Mouse (Mus musculus) B cell, adult 2 months (primary cell): Measurements from ENCODE around the gene Wwox.

Source experiments
- DNase-seq, 2 experiments: peaks; one replicate each; pipeline ENCODE4 v3.0.0; 2022

The Wwox gene

DNA sequence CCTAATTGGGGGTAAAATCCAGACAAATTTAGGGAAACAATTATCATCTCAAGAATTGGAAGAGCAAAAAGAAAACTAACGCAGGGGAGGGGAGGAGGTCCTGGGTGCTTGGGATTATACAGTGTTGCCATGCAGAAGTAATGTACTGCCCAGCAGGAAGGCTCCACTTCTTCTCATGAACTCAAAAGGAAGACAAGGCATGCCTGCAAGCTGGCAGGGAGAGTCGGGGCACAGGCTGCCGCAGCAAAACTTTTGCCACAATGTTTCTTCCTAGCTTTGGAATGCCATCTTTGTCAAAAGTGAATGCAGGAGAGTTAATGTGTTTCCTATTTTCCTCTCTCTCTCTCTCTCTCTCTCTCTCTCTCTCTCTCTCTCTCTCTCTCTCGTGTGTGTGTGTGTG lies 163.6 kb downstream of the Wwox start:
- no peak for DNase-seq

DNA sequence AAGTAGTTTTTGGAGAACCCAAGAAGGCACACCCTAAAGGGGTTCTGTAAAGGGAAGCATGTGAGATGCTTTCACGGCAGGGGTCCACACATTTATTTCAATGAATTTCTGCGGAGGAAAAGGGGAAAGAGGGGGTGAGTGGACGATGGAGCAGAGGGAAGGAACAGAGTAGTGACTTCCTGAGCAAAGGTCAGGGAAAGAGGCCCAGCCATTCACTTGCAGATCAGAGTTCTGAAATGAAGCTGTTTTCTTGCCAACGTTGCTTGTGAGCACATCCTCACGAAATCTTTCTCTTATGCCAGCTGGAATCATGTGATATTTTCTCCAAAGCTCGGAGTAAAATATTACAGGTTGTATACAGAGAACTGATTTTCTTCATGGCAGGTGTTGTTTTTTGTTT lies 164.1 kb downstream of the Wwox start:
- no peak for DNase-seq

DNA sequence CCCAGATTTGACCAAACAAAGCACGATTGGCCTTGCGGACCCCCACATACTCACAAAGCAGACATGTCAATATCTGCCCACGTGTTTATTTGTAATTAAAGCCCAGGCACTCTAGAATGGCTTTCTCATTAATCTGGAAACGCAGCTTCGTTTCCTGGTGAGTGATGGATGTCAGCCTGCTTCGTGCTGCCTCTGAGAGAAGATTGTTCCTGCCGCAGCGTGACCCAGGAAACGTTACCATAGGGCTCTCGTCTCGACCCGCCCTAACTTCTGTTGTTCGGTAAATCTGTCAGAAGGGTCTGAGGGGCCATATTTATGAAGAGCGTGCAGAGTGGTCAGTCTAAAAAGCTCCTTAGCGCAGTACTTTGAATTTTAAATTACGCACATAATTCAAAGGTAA lies 164.9 kb downstream of the Wwox start:
- DNase-seq, result no peak

DNA sequence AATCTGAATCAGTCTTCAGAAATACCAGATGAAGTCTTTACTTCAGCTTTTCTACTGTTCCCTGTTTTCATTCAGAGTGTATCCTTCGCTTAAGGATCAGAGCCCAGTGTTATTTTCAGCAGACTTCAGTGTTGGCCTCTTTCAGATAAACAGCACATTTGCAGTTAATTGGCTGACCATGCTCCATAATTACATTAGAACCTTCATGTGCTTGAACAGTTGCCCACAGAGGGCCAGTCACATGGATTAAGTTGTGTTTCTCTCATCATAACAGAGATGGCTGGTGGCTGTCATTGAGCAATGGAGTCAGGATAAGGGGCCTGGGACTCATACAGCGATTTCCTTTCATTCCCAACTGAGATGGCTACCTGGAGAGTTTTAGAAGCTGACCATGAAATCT lies 166.2 kb downstream of the Wwox start:
- DNase-seq, result no peak

DNA sequence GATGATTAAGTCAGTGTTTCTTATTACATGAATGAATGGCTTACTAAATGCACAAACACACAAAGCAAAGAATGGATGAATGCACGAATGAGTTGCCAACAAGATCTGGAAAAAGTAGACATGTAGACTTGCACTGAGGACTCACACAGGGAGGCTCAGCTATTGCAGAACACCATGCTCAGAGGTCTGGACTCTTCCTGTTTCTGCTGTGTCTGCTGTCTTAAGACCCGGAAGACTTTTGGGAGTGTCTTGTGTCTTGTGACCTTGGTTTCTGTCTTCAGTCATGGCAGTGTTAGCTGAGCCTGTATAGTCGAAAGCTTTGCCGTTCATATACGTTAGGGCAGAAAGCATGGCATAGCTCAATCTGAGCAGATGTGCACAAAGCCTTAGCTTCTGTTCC lies 169.9 kb downstream of the Wwox start:
- DNase-seq, result no peak

DNA sequence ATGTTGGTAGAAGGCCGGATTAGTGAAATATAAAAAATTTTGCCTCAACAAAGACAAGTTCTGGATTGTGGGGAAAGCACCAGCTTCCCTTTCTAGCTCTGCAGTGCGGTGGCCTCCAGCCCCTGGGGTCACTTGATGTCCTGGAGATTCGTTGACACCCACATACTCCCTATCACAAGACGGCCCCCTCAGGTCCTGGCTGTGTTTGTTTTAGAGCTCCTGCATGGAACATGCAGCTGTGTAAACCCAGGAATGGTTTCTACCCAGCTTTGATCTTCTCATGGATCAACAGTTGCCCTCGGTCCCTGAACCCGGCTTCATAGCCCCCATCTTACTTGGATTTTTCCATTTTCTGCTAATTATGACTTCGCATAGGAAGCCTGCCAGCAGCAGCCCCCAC lies 171.6 kb downstream of the Wwox start:
- DNase-seq, result no peak

DNA sequence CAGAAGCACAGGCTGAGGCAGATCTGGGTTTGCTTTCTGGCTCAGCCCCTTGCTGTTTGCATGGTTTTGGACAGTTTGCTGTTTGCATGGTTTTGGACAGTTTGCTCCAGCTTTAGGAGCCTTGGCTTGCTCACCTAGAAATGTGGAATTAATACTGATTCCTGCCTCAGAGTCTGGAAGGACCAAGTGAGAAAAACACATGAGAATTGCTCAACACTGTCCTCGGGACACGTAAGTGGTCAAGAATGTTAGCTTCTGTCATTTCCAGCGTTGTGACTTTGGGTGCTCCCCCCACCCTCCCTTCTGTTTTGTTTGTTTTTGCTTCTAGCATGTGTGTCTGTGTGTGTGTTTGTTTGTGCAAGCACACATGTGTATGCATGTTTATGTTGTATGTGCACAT lies 172.6 kb downstream of the Wwox start:
- DNase-seq, result no peak

DNA sequence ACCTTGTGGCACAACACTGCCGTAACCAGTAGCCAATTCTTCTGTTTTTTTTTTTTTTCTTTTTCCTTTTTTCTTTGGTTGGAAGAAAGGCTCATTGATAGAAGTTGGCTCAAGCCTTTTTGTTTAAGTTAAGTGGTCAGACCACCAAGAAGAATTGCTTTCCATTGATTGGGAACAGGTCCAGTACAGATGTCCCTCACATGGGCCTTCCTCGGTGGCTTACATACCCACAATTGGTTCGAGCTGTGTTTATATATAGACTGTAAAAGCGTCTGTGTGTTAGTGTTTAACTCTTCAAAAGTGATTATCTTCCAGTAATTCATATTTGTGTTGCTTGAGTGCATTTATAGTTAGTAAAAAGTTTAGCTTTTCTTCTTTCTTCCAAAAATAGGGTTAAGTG lies 176.0 kb downstream of the Wwox start:
- DNase-seq, result no peak

DNA sequence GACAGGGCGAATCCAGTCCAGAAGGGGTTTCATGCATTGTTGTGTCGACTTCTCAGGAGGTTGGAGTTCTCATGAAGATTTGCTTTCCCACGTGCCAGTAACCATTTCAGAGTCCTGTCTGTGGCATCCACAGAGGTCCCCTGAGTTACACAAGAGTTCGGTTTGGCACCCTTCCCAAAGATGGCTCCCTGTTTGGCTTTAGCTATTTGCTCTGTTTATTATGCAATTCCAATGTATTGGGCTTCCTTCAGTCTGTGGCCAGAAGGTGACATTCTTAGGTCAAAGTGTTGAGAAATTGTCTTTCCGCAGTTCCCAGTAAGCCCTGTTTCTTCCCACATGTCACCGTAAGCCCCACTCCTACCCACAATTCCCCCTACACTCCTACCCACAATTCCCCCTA lies 176.5 kb downstream of the Wwox start:
- no peak for DNase-seq

DNA sequence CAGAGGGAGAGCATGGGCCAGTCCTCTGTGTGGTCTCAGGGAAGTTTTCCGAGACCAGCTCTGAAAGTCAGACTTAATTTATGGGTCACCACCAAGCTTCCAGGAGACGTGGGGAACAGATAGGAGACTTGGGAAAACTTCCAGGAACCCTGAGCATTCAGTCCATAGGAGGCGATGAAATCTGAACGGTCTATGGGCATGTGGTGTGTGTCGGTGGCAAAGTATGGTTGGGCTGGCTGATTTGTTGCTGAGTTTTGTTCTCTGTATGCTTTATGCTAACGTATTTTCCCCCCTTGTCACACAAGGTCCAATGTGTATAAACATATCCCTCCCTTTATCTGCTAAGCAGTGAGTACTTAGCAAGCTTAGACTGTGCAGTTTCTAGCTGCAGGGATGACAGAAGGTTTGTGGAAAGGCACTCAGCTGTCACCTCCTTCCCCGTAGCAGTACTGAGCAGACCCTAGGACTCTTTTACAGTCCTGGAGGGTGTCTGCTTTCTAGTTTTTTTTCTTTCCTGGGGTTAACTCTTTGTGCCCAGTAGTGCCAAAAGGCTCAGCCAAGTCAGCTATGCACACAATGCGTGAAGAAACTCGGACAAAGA lies 179.6 kb downstream of the Wwox start:
- DNase-seq, result no peak

DNA sequence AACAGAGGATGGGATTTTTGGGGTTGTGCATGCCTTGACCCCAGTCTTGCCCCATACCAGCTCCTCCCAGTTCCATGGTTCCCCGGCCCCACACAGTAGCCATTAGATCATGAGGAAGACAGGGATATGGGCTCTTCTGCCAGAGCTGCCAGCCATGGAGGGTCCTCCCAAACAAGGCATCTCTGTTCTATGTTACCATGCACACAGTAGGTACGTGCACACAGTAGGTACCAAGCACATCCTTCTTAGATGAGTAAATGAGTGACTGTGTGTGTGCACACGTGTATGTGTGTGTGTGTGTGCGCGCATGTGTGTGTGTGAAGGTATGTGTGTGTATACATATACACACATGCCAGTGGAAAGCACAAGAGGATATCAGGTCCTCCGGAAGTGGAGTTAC lies 185.9 kb downstream of the Wwox start:
- DNase-seq, result no peak

DNA sequence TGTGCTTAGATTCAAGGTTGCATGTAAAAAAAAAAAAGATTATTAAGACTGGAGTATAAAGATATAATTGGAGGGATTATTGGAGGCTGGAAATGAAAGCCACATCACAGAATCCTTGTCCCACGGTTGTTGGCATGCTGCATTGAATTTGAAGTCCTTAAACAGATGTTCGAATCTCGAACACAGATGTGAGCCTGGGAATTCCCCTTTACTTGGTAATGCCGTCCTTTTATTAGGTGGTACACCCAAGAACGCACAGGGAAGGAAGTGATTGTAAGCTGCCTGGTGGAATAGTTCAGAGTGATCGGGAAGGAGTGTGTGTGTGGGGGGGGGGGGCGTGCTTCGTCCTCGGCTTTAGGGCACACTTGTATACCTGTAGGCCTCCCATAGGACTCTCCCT lies 187.4 kb downstream of the Wwox start:
- no peak for DNase-seq

DNA sequence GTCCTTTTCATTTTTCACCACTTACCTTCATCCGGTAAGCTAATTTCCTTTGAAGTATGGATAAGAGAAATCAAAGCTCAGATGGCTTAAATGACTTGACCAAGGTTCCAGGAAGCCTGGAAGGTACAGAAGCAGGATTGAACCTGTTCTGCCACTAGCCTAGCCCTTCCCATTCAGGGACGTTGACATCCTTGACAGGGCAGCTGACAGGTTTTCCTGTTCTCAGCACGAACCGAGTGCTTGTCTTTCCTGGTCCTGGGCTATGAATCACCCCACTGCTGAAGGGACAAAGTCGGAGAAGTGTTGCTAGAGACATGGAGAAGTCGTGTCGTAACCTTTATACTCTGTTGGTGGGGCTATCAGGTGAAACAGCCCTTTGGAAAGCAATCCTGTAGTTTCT lies 190.3 kb downstream of the Wwox start:
- no peak for DNase-seq

DNA sequence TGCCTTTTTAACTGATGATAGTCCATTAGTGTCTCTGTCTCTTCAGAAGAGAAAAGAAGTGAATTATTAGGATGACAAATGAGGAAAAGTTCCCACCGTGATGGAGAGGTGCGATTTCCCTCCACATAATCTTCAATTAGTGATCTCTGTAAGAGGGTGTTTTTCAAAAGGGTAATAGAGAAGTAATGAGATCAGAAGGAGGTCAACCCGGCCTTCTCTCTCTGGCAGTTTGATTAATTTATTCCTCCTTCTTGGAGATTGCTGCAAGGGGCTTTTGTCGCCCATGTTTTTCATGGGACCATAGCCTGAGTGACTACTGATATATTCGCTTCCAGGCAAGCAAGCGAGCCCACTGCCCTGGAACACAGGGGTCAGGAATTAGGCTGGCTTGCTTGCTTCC lies 191.6 kb downstream of the Wwox start:
- no peak for DNase-seq

DNA sequence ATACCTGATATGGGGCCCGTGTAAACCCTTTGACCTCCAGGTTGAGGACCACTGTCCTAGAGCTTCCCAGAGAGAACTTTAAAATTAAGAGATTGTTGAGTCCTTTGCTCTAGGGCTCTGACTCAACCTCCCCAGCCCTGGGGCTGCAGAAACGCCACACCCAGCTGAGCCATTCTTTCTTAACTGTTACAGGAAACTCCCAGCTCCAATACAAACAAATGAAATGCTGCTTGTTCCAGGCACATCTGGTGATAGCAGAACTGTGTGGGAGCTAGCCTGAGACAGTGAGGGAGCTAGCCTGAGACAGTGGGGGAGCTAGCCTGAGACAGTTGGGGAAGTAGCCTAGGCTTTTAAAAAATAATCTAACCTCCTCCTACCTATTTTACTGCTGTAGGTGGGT lies 194.7 kb downstream of the Wwox start:
- no peak for DNase-seq

DNA sequence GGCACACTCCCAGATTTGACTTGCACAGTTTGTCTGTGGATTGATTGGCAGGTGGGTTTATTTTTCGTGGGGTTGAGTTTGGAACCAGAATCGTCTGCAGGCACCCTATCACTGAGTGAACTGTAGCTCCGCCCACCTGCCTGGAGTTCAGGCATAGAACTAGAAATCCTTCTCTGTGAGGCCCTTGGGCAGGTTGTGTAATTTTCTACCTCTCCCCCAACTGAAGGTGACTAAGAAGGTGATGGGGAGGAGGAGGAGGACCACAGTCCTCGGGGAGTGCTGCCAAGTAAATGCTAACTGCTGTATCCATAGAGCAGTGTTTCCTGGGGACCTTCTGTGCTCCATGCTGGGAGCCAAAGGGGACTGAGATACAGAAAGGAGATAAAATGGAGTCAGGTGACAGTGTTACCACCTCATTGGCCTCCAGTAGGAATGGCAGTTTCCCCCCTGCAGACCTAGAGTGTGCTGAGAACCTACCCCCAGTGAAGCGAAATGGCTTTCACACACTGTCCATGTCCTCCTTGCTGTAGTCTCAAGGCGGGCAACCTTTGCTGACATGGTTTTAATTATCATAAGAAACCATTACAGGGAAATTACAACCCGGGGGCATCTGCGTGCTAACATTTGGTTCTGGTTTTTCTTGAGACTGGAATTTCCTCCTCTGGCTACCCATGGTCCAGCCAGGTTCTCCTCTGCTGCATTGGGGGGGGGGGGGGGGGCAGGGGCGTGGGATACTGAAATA lies 195.4 kb downstream of the Wwox start:
- no peak for DNase-seq

DNA sequence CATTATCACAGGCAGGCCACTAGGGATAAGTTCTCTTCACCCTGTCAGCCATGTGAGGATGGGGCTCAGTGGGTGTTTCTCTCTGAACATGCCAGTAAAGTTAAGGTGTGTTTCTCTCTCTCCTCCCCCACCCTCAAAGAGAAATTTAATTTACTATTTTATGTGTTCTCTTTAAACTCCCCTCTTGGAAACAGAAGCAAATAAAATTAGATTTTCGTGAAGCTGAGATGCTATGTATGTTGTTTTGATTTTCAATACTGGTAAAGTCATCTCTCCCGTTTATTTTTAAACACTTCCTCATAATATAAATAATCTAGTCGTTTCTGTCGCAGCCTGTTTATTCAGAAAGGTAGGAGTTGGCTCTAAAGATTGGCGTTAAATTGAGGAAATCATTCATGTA lies 196.9 kb downstream of the Wwox start:
- no peak for DNase-seq

DNA sequence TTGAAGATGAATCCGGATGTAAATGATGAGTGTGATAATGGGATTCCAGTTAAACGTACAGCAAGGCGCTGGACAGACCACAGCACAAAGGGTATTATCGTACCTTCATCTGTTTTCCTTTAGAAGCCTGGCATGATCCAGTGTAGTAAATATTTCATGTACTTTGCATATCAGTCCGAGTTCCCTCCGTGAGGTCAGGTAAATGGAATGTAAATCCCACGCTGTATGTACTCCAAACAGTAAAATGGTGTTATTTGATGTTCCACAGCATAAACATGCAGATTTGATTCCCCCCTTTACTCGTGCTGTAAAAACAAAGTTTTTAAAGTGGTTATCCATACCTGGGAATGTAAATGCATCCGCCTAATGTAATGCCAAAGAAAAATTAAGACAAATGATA lies 202.4 kb downstream of the Wwox start:
- no peak for DNase-seq

DNA sequence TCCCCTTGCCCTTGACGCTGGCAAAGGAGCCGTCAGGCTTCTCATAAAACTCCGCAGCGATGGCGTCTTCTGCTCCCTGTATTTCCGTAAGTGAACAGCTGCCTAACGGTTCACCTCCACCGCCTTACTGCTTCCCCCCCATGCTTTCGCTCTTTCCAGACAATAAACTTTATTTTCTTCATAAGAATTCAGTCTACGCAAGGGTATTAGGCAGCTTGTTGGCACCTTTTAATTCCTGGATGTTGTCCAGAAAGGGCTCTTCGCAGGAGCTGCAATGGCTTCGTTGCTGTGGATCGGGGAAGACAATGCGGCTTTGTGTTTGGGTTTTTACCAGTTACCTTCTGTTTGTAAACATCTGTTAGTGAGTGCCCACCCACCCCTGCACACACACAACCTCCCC lies 211.3 kb downstream of the Wwox start:
- no peak for DNase-seq

DNA sequence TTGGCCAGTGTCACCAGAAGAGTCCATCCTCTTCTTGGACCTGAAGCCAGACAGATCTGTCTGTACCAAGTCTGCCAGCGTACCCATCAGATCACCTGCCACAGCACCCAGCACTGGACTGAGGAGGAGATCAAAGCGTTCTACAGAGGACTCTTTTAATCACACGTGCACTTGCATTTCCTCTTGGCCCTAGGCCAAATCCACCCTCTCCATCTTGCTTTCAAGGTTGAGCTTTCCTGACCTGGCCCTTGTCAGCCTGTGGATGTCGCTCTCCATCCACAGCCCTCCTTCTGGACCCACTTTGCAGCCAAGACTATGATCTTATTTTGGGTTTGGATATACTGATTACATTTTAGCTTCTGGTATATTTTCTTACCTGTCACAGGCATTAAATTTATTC lies 218.3 kb downstream of the Wwox start:
- DNase-seq, result no peak

DNA sequence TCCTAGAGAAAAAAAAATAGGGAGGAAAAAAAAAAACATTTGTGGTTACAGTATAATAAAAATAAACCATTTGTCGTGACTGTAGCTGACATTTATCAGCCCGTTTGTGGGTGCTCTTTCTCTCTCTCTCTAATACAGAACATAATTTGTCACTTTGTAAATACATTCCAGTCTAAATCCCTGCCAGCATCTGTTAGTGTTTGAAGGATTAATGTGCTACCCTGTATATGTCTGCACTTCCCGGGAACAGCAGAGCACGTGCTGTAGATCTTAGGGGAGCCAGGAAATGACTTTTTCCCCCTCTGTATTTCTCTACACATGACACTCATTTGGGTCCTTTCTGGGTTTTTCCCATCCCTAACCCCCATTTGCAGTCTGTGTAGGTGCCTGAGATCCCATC lies 219.0 kb downstream of the Wwox start:
- no peak for DNase-seq

DNA sequence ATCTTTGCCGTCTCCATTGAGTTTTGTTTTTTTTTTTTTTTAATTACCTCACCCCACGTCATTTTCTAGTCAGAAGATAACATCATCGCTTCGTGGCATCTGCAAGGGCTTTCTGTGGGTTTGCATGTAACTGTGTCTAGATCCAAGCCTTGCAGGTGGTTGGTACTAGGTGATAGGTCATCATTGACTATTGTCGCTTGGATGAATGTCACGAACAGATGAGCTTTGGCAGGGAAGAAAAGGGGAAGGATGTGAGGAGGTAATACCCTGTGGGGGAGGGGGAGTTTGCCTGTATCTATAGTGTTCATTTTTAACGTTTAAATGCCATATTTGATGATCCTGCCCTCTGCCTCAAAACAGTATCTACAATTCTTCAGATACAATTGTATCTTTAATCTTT lies 223.6 kb downstream of the Wwox start:
- DNase-seq, result peak; percentile 29 to 43

DNA sequence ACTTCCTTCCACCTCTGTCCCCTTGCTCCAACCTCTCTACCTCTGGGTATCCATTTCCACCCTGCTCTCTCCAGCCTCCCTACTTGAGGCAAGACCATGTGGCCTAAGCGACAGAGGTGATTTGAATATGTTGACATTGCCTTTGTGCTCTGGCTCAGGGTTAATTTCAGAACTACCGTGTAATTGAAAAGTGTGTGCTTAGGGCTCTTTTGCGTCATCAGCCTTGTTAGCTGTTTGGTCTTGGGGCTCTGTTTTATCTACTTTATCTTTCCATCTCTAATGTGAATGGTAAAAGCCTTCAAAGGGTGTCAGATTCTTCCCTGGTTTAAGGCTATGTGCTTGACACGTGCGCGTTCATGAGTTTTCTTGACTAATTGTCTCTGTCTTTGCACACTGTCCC lies 226.1 kb downstream of the Wwox start:
- DNase-seq, result no peak

DNA sequence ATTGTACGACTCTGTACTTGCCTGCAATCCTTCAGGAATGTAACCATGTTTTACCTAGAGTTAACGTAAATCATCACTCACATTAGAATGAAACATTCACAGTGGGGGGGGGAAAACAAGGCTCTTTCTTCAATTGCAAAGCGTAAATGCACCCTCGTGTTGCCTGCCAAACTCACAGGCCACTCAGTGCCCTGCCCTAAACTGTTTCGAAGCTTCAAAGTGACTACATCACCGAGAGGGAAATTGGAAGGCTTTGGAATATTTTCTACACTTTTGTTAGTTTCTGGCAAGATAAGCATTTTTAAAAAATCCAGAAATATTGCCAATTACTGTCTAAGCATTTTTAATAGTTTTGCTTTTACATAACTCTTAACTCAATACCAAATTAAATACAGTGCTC lies 231.3 kb downstream of the Wwox start:
- DNase-seq, result no peak

DNA sequence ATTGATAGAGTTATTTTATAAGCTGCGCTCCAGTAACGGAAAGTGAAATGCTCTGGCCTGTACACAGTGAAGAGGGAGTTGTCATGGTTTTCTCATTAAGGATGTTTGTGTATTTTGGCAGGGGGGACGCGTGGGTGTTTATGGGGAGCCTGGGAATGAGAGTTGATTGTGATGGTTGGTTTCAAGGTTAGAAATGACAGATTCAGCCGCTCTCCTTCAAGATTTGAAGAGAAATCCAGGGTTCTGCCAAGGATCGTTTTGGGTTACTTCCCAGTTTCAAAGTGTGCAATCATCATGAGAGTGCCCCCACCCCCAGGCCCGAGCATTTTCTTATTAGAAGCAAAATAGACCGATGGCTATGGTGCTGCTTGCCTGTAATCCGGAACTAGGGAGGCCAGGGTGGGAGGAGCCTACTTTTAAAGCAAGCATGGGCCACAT lies 231.8 kb downstream of the Wwox start:
- no peak for DNase-seq
